12 mouse cellular contexts compared by ENCODE assay signal in genomic region chr9:65850203-65850602, GRCm38 (mm10). TPM values are rescaled to one million over a fixed set of nuclear protein-coding genes. Genes with fewer than 3 reads are reported as not detected.
DNase-seq lines count a peak whose midpoint lies in the region; ATAC-seq and TF ChIP-seq lines count a peak whose summit lies in the region.
"Had no signal": no experiment of that assay in that cellular context is flagged by ENCODE, and none has a peak within 500 bp of the region (broad histone marks: within the 10 kb centered on the region; RNA-seq: fewer than 3 reads in every experiment).

No protein-coding gene starts in this region.

- no peak overlapping the region for H3K4me2 ChIP-seq in embryonic facial prominence, embryonic 11.5 days (ENCODE audit: low read depth, low read length)
- H3K4me2 ChIP-seq: liver, embryonic 13.5 days; neural tube, embryonic 13.5 days had no signal

- TF ChIP-seq CTCF in layer of hippocampus, adult 2 months (conservative IDR thresholded peaks at IDR 0.05) = peak; percentile 79

- H3K27ac ChIP-seq in embryonic facial prominence, embryonic 11.5 days (replicated peaks; ENCODE audit: low read depth, low read length) = no peak overlapping the region
- H3K27ac ChIP-seq in embryonic facial prominence, embryonic 10.5 days (replicated peaks) = no peak overlapping the region
- H3K27ac ChIP-seq in layer of hippocampus, adult 2 months = no peak overlapping the region
- H3K27ac ChIP-seq: liver, embryonic 13.5 days; neural tube, embryonic 13.5 days had no signal

- H3K9ac ChIP-seq in embryonic facial prominence, embryonic 11.5 days (replicated peaks; ENCODE audit: low read length) = no peak overlapping the region
- H3K9ac ChIP-seq: liver, embryonic 13.5 days; neural tube, embryonic 13.5 days had no signal

- H3K4me3 ChIP-seq in embryonic facial prominence, embryonic 11.5 days (ENCODE audit: low read depth, low read length) = no peak overlapping the region
- H3K4me3 ChIP-seq in embryonic facial prominence, embryonic 10.5 days = no peak overlapping the region
- H3K4me3 ChIP-seq in layer of hippocampus, adult 2 months = no peak overlapping the region
- H3K4me3 ChIP-seq: liver, embryonic 13.5 days; megakaryocyte, embryonic 14.5 days; neural tube, embryonic 13.5 days had no signal

- no peaks in the 10 kb centered on the region for H3K36me3 ChIP-seq in embryonic facial prominence, embryonic 11.5 days (replicated peaks; ENCODE audit: control insufficient read depth, insufficient read depth, low read depth, low read length)
- peaks cover 49% of the 10 kb centered on the region for H3K36me3 ChIP-seq in embryonic facial prominence, embryonic 10.5 days (replicated peaks)

- peak; percentile 52 for DNase-seq in embryonic facial prominence, embryonic 11.5 days (ENCODE audit: low spot score)
- no peak for DNase-seq in embryonic facial prominence, embryonic 10.5 days (ENCODE audit: low spot score)
- DNase-seq in layer of hippocampus, adult 2 months (ENCODE audit: low spot score in 2 of 2) = no peak
- no peak for DNase-seq in layer of hippocampus, postnatal 25 days (ENCODE audit: extremely low spot score in 1 of 2, low spot score in 1 of 2)
- DNase-seq in 3T3-L1 (ENCODE audit: low read depth, low spot score) (peak; percentile 61), adipocyte (ENCODE audit: low spot score) (peak; percentile 46)
- DNase-seq in adrenal gland, adult 18-20 months (ENCODE audit: low spot score in 2 of 2) = no peak
- DNase-seq in layer of hippocampus, postnatal 36 days = no peak
- DNase-seq: heart, postnatal 36 days; liver, embryonic 13.5 days had no signal

- ATAC-seq in embryonic facial prominence, embryonic 11.5 days (replicated peaks; ENCODE audit: insufficient number of reproducible peaks, low FRiP score, low TSS enrichment, low read depth) = no peak

- H3K27me3 ChIP-seq in embryonic facial prominence, embryonic 11.5 days (ENCODE audit: control insufficient read depth, insufficient read depth, low read length) = no peaks in the 10 kb centered on the region
- no peaks in the 10 kb centered on the region for H3K27me3 ChIP-seq in embryonic facial prominence, embryonic 10.5 days (replicated peaks; ENCODE audit: low read depth, poor library complexity, severe bottlenecking)
- H3K27me3 ChIP-seq: liver, embryonic 13.5 days; megakaryocyte, embryonic 14.5 days; neural tube, embryonic 13.5 days had no signal

- no peaks in the 10 kb centered on the region for H3K4me1 ChIP-seq in embryonic facial prominence, embryonic 11.5 days (ENCODE audit: control insufficient read depth, insufficient read depth, low read length)
- no peaks in the 10 kb centered on the region for H3K4me1 ChIP-seq in embryonic facial prominence, embryonic 10.5 days

- 29% methylated on average over 1 of the region's 1 CpGs for WGBS in embryonic facial prominence, embryonic 11.5 days
- WGBS in embryonic facial prominence, embryonic 10.5 days = 40% methylated on average over 1 of the region's 1 CpGs

- no peaks in the 10 kb centered on the region for H3K9me3 ChIP-seq in embryonic facial prominence, embryonic 11.5 days (replicated peaks; ENCODE audit: control insufficient read depth, low read length)
- no peaks in the 10 kb centered on the region for H3K9me3 ChIP-seq in embryonic facial prominence, embryonic 10.5 days
- H3K9me3 ChIP-seq: liver, embryonic 13.5 days; megakaryocyte, embryonic 14.5 days; neural tube, embryonic 13.5 days had no signal

RNA-seq across cellular contexts. Expression of gene Zfp609, which starts 22.8 kb away (rescaled TPM):
- polyA plus RNA-seq in embryonic facial prominence, embryonic 11.5 days (2014; fragmentation: Nextera tagmentation; extraction: Ambion mirVana) = 5.4 and 7.3 TPM in 2 replicates
- polyA plus RNA-seq in embryonic facial prominence, embryonic 10.5 days (2016; fragmentation: Nextera tagmentation; extraction: Ambion mirVana) = 6.9 and 7.0 TPM in 2 replicates
- total RNA-seq in layer of hippocampus, adult 2 months (2021) = 10 to 100 TPM; 54.2 to 62.2 TPM
- total RNA-seq in layer of hippocampus, postnatal 25 days (2021) = 10 to 100 TPM; 42.9 to 54.3 TPM
- total RNA-seq in adrenal gland, adult 18-20 months (2021) = 10 to 100 TPM; 19.6 to 24.4 TPM
- total RNA-seq in layer of hippocampus, postnatal 36 days (2021) = 10 to 100 TPM; 51.2 to 52.8 TPM

RNA-seq across cellular contexts. Expression of gene Pclaf, which starts 39.8 kb away (rescaled TPM):
- polyA plus RNA-seq in embryonic facial prominence, embryonic 11.5 days (2014; fragmentation: Nextera tagmentation; extraction: Ambion mirVana) = 244 and 273 TPM in 2 replicates
- 345 and 346 TPM in 2 replicates for polyA plus RNA-seq in embryonic facial prominence, embryonic 10.5 days (2016; fragmentation: Nextera tagmentation; extraction: Ambion mirVana)
- total RNA-seq in layer of hippocampus, adult 2 months (2021) = under 1 TPM; 0.64 to 0.97 TPM
- total RNA-seq in layer of hippocampus, postnatal 25 days (2021) = 1 to 10 TPM; 1.2 to 1.4 TPM
- total RNA-seq in adrenal gland, adult 18-20 months (2021) = 1 to 10 TPM; 1.1 to 1.4 TPM
- 1 to 10 TPM in 1 of 2 experiments, under 1 TPM in 1; 0.85 to 1.6 TPM for total RNA-seq in layer of hippocampus, postnatal 36 days (2021)

RNA-seq across cellular contexts. Expression of gene Trip4, which starts 58.4 kb away (rescaled TPM):
- 37.9 and 45.5 TPM in 2 replicates for polyA plus RNA-seq in embryonic facial prominence, embryonic 11.5 days (2014; fragmentation: Nextera tagmentation; extraction: Ambion mirVana)
- 31.7 and 34.1 TPM in 2 replicates for polyA plus RNA-seq in embryonic facial prominence, embryonic 10.5 days (2016; fragmentation: Nextera tagmentation; extraction: Ambion mirVana)
- total RNA-seq in layer of hippocampus, adult 2 months (2021) = 10 to 100 TPM; 39.0 to 41.2 TPM
- total RNA-seq in layer of hippocampus, postnatal 25 days (2021) = 10 to 100 TPM; 36.3 to 38.3 TPM
- 10 to 100 TPM; 28.3 to 34.7 TPM for total RNA-seq in adrenal gland, adult 18-20 months (2021)
- total RNA-seq in layer of hippocampus, postnatal 36 days (2021) = 10 to 100 TPM; 38.1 to 41.6 TPM

RNA-seq across cellular contexts. Expression of gene Csnk1g1, which starts 58.5 kb away (rescaled TPM):
- polyA plus RNA-seq in embryonic facial prominence, embryonic 11.5 days (2014; fragmentation: Nextera tagmentation; extraction: Ambion mirVana) = 17.3 and 17.9 TPM in 2 replicates
- 18.7 and 19.4 TPM in 2 replicates for polyA plus RNA-seq in embryonic facial prominence, embryonic 10.5 days (2016; fragmentation: Nextera tagmentation; extraction: Ambion mirVana)
- total RNA-seq in layer of hippocampus, adult 2 months (2021) = 10 to 100 TPM; 41.6 to 44.0 TPM
- 10 to 100 TPM; 34.2 to 46.4 TPM for total RNA-seq in layer of hippocampus, postnatal 25 days (2021)
- total RNA-seq in adrenal gland, adult 18-20 months (2021) = 10 to 100 TPM; 13.7 to 14.4 TPM
- 10 to 100 TPM; 40.6 to 45.1 TPM for total RNA-seq in layer of hippocampus, postnatal 36 days (2021)

Comparison
In these comparisons a context has a peak if more than half of its experiments do, and no peak if none do; other contexts are left out.
1. DNase-seq: peak in embryonic facial prominence, embryonic 11.5 days (single experiment), 3T3-L1 (single experiment) and adipocyte (single experiment); none in embryonic facial prominence, embryonic 10.5 days (single experiment), layer of hippocampus, adult 2 months (0 of 2), layer of hippocampus, postnatal 25 days (0 of 2), adrenal gland, adult 18-20 months (0 of 2) and layer of hippocampus, postnatal 36 days (0 of 2).